Mouse (Mus musculus) frontal cortex, postnatal 36 days (tissue): ENCODE data around the gene Olfr930.
A peak's percentile ranks its signal among the peaks of the same experiment; 100 is the strongest.

Experiments used
- DNase-seq, 2 experiments: peaks; one replicate each; pipeline ENCODE4 v3.0.0; 2022; ENCODE audit warnings: low spot score in 2 of 2

The Olfr930 gene

DNA sequence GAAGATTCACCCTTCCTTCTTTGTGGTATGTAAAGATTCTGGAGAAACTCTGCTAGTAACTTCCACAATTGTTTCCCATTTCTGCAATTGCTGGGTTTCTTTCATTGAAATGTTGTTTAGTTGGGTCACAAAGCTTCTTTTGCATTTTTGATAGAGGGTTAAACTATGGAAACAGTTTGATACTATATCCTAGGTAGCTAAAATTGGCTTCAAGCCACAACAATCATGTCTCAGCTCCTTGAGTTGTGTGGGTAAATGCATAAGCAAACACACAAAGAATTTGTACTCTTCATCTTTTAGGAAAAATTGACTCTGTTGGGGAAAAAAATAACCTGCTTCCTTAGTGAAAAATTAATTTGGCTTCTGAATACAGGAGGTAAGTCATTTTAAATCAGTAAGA lies at the start of gene Olfr930:
Gene Olfr930 (plus strand): TSS at position 301 of the 400 bp plus-strand sequence.
- DNase-seq: no peak

DNA sequence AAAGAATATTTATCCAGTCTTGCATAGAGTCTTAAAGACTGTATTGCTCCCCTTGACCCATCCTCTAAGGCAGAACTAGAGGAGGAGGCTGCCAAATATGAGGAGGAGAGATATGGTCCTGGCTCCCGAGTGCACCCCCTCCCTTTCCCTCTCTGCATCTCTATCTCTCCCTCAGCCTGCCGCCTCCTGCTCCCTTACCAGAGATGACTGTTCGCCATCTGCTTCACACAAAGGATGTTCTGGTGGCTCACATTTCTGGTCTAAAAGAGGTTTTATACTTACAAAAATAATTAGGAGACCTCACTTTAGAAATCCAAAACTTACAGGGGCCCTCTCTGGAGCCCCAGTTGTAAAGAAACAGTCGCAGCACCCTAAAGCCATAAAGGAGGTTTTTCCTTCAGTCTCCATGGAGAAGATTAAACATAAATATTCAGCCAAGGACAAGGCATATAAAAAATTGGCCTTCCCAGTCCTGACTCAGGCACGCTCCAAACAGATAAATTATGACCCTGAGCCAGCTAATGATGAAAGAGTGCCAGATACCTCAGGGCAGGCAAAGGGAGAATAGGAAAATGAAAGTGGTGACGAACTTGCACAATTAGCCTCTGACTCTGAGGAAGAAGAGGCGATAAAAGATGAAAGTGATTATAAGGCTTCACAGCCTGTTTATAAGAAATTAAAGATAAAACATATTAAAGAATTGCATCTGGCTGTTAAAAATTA lies 24.0 kb downstream of the Olfr930 start:
- peak; percentile 30 to 45 for DNase-seq

DNA sequence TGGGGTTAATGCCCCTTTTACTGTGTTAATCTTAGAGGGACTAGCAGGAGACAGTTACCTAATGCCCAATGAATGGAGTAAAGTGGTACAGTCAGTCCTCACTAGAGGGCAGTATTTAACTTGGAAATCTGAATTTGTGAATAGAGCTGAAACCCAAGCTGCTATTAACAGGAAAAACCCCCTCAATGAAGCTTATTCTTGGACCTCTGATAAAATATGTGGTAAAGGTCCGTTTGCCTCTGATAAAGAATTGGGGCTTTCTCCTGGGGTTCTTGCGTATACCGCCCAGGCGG lies 24.5 kb downstream of the Olfr930 start:
- DNase-seq: no peak

DNA sequence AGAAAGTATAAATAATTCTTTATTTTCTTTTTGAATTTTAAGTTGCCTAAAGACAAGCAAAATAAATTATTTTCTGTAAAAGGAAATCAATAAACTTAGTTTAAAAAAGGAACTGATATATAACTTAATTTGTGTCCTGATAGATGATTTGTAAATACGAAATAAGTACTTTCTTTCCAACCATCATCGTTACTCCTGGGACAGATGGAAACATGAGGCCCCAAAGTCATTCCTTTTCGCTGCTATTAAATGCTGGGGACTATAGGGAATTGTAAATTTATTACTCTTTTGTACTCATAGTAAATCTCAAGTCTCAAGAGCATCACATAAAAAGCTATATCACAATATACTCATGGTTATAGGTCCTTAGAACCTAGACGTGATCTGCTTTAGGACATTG lies 42.4 kb downstream of the Olfr930 start, which contains the start of gene Olfr933:
Gene Olfr933 (plus strand): TSS at position 301 of the 400 bp plus-strand sequence.
- DNase-seq: no peak
